ENCODE assay signal across 25 mouse cellular contexts in genomic region chr5:130704866-130705265, GRCm38 (mm10).
A peak's percentile ranks its signal among the peaks of the same experiment; 100 is the strongest.
DNase-seq lines count a peak whose midpoint lies in the region; ATAC-seq lines count a peak whose summit lies in the region.
"Had no signal": no experiment of that assay in that cellular context is flagged by ENCODE, and none has a peak within 500 bp of the region (broad histone marks: within the 10 kb centered on the region; RNA-seq: fewer than 3 reads in every experiment).

No protein-coding gene starts in this region.

- H3K27ac ChIP-seq in heart, embryonic 10.5 days, result no peak overlapping the region
- H3K27ac ChIP-seq: embryonic facial prominence, embryonic 12.5 days; embryonic facial prominence, embryonic 15.5 days; gastrocnemius, adult 2 months; heart, adult 2 months; hindbrain, embryonic 10.5 days; hindbrain, embryonic 13.5 days; intestine, embryonic 15.5 days had no signal

- H3K36me3 ChIP-seq in heart, embryonic 10.5 days, result no peaks in the 10 kb centered on the region
- H3K36me3 ChIP-seq: embryonic facial prominence, embryonic 12.5 days; embryonic facial prominence, embryonic 15.5 days; G1E; hindbrain, embryonic 10.5 days; hindbrain, embryonic 13.5 days; intestine, embryonic 15.5 days had no signal

- DNase-seq in cerebellum, adult 11-12 months, result peak; percentile 46
- DNase-seq in cerebellum, postnatal 14 days, result no peak
- DNase-seq in cerebellum, postnatal 10 days, result peak; percentile 35 to 43
- peak; percentile 28 for DNase-seq in heart, embryonic 10.5 days (ENCODE audit: low spot score)
- no peak for DNase-seq in heart, adult 18-20 months
- no peak for DNase-seq in right cerebral cortex, postnatal 10 days (ENCODE audit: low spot score in 2 of 2)
- DNase-seq: adrenal gland, postnatal 25 days; B cell, adult 2 months; forebrain, postnatal 0 days; gastrocnemius, adult 2 months; gastrocnemius, postnatal 14 days; heart, adult 2 months; kidney, adult 11 months; kidney, adult 8-10 months had no signal

- WGBS in heart, embryonic 10.5 days, result 80% methylated on average over 4 of the region's 4 CpGs

- H3K4me3 ChIP-seq in heart, embryonic 10.5 days, result no peak overlapping the region
- H3K4me3 ChIP-seq: embryonic facial prominence, embryonic 12.5 days; embryonic facial prominence, embryonic 15.5 days; gastrocnemius, adult 2 months; heart, adult 2 months; hindbrain, embryonic 10.5 days; hindbrain, embryonic 13.5 days; intestine, embryonic 15.5 days had no signal

- H3K9me3 ChIP-seq in heart, embryonic 10.5 days, result no peaks in the 10 kb centered on the region
- H3K9me3 ChIP-seq: embryonic facial prominence, embryonic 12.5 days; embryonic facial prominence, embryonic 15.5 days; hindbrain, embryonic 10.5 days; hindbrain, embryonic 13.5 days; intestine, embryonic 15.5 days had no signal

- H3K27me3 ChIP-seq in heart, embryonic 10.5 days (ENCODE audit: insufficient read depth, poor library complexity, severe bottlenecking), result no peaks in the 10 kb centered on the region
- H3K27me3 ChIP-seq: CH12.LX; embryonic facial prominence, embryonic 12.5 days; embryonic facial prominence, embryonic 15.5 days; hindbrain, embryonic 13.5 days; intestine, embryonic 15.5 days; Patski had no signal

- no peak for ATAC-seq in cerebellum, adult (ENCODE audit: insufficient number of reproducible peaks, low FRiP score, low TSS enrichment)
- ATAC-seq: forebrain, embryonic 14.5 days; forebrain, postnatal 0 days; hindbrain, embryonic 16.5 days; intestine, embryonic 15.5 days; Patski had no signal

- H3K4me1 ChIP-seq in heart, embryonic 10.5 days, result no peaks in the 10 kb centered on the region
- H3K4me1 ChIP-seq: embryonic facial prominence, embryonic 12.5 days; embryonic facial prominence, embryonic 15.5 days; hindbrain, embryonic 10.5 days; intestine, embryonic 15.5 days had no signal

Comparison
In these comparisons a context has a peak if more than half of its experiments do, and no peak if none do; other contexts are left out.
1. DNase-seq: peak in cerebellum, adult 11-12 months (single experiment), cerebellum, postnatal 10 days (2 of 2) and heart, embryonic 10.5 days (single experiment); none in cerebellum, postnatal 14 days (0 of 2), heart, adult 18-20 months (0 of 2) and right cerebral cortex, postnatal 10 days (0 of 2).